Mouse (Mus musculus): Measurements from ENCODE around the gene Tex46.

GRCm38 (mm10) chr4:136649480-136650196 is 39.4 kb downstream of the Tex46 start:
- TF ChIP-seq CTCF (IDR thresholded peaks at IDR 0.05; ENCODE audit: insufficient read depth, low read depth, low read length) (no peak), POLR2A (IDR thresholded peaks at IDR 0.05; ENCODE audit: insufficient read depth, low read depth, low read length) (no peak)

Data from olfactory bulb, adult 2 months (tissue).